Mouse (Mus musculus): Measurements from ENCODE around the gene Cpa2. TPM values are rescaled to one million over a fixed set of nuclear protein-coding genes. Genes with fewer than 3 reads are reported as not detected.

Cpa2 gene
- polyA plus RNA-seq, 1 experiment from 2014 or later = 4.0 TPM

- peak; percentile 77 for DNase-seq (ENCODE audit: low spot score)
- peak; percentile 58 for ATAC-seq (replicated peaks; ENCODE audit: low FRiP score)
- 12% methylated on average over 23 of the region's 23 CpGs for WGBS
- Histone ChIP-seq H3K4me2 (ENCODE audit: low read depth, low read length, severe bottlenecking) (peak overlapping the region; percentile 26; the same call in 1 of the 2 replicates), H3K9ac (ENCODE audit: low read length) (peak overlapping the region; percentile 58; the same call in 1 of the 2 replicates), H3K9me3 (ENCODE audit: control insufficient read depth, low read length) (no peaks in the 10 kb centered on the region; the same call in 1 of the 2 replicates), H3K4me1 (replicated peaks; ENCODE audit: control insufficient read depth, insufficient read depth, low read length) (peaks cover 18% of the 10 kb centered on the region), H3K36me3 (ENCODE audit: control insufficient read depth, insufficient read depth, low read length) (no peaks in the 10 kb centered on the region), H3K27me3 (ENCODE audit: control insufficient read depth, insufficient read depth, low read length) (no peaks in the 10 kb centered on the region), H3K4me3 (ENCODE audit: low read depth, low read length) (no peak overlapping the region), H3K27ac (ENCODE audit: low read depth, low read length) (peak overlapping the region; percentile 84)
Measured at GRCm38 (mm10) chr6:30551644-30552580, 10.5 kb downstream of the Cpa2 start.

GRCm38 (mm10) chr6:30552628-30553027 lies 11.2 kb downstream of the Cpa2 start:
- H3K9me3 ChIP-seq (ENCODE audit: control insufficient read depth, low read length) = no peaks in the 10 kb centered on the region; the same call in 1 of the 2 replicates
- H3K27me3 ChIP-seq (ENCODE audit: control insufficient read depth, insufficient read depth, low read length) = no peaks in the 10 kb centered on the region
- H3K9ac ChIP-seq (ENCODE audit: low read length) = no peak overlapping the region
- H3K27ac ChIP-seq (ENCODE audit: low read depth, low read length) = no peak overlapping the region; the same call in 1 of the 2 replicates
- H3K4me2 ChIP-seq (ENCODE audit: low read depth, low read length, severe bottlenecking) = no peak overlapping the region
- WGBS = 49% methylated on average over 6 of the region's 6 CpGs
- H3K36me3 ChIP-seq (ENCODE audit: control insufficient read depth, insufficient read depth, low read length) = no peaks in the 10 kb centered on the region
- DNase-seq (ENCODE audit: low spot score) = no peak
- peaks cover 17% of the 10 kb centered on the region for H3K4me1 ChIP-seq (replicated peaks; ENCODE audit: control insufficient read depth, insufficient read depth, low read length)
- ATAC-seq (replicated peaks; ENCODE audit: low FRiP score) = no peak; the same call in 1 of the 2 replicates
- H3K4me3 ChIP-seq (ENCODE audit: low read depth, low read length) = no peak overlapping the region

GRCm38 (mm10) chr6:30553381-30554010 lies 12.1 kb downstream of the Cpa2 start:
- 80% methylated on average over 7 of the region's 7 CpGs for WGBS
- H3K9me3 ChIP-seq (ENCODE audit: control insufficient read depth, low read length) = no peaks in the 10 kb centered on the region; the same call in 1 of the 2 replicates
- H3K27ac ChIP-seq (ENCODE audit: low read depth, low read length) = no peak overlapping the region
- H3K9ac ChIP-seq (ENCODE audit: low read length) = no peak overlapping the region
- H3K36me3 ChIP-seq (ENCODE audit: control insufficient read depth, insufficient read depth, low read length) = no peaks in the 10 kb centered on the region
- peaks cover 12% of the 10 kb centered on the region; the same call in 1 of the 2 replicates for H3K4me1 ChIP-seq (replicated peaks; ENCODE audit: control insufficient read depth, insufficient read depth, low read length)
- no peak overlapping the region for H3K4me3 ChIP-seq (ENCODE audit: low read depth, low read length)
- no peak overlapping the region for H3K4me2 ChIP-seq (ENCODE audit: low read depth, low read length, severe bottlenecking)
- DNase-seq (ENCODE audit: low spot score) = peak; percentile 47
- no peak for ATAC-seq (replicated peaks; ENCODE audit: low FRiP score)
- no peaks in the 10 kb centered on the region for H3K27me3 ChIP-seq (ENCODE audit: control insufficient read depth, insufficient read depth, low read length)

GRCm38 (mm10) chr6:30554092-30554491 lies 12.7 kb downstream of the Cpa2 start:
- Histone ChIP-seq H3K9me3 (ENCODE audit: control insufficient read depth, low read length) (no peaks in the 10 kb centered on the region; the same call in 1 of the 2 replicates), H3K27me3 (ENCODE audit: control insufficient read depth, insufficient read depth, low read length) (no peaks in the 10 kb centered on the region), H3K36me3 (ENCODE audit: control insufficient read depth, insufficient read depth, low read length) (no peaks in the 10 kb centered on the region), H3K27ac (ENCODE audit: low read depth, low read length) (no peak overlapping the region), H3K4me2 (ENCODE audit: low read depth, low read length, severe bottlenecking) (no peak overlapping the region), H3K4me3 (ENCODE audit: low read depth, low read length) (no peak overlapping the region), H3K4me1 (replicated peaks; ENCODE audit: control insufficient read depth, insufficient read depth, low read length) (peaks cover 11% of the 10 kb centered on the region; the same call in 1 of the 2 replicates), H3K9ac (ENCODE audit: low read length) (no peak overlapping the region)
- no peak for ATAC-seq (replicated peaks; ENCODE audit: low FRiP score)
- DNase-seq (ENCODE audit: low spot score) = no peak
- WGBS = 92% methylated on average over 5 of the region's 5 CpGs

- Histone ChIP-seq H3K27me3 (ENCODE audit: control insufficient read depth, insufficient read depth, low read length) (no peaks in the 10 kb centered on the region), H3K4me1 (replicated peaks; ENCODE audit: control insufficient read depth, insufficient read depth, low read length) (peaks cover 6% of the 10 kb centered on the region; the same call in 1 of the 2 replicates), H3K36me3 (ENCODE audit: control insufficient read depth, insufficient read depth, low read length) (no peaks in the 10 kb centered on the region), H3K4me2 (ENCODE audit: low read depth, low read length, severe bottlenecking) (no peak overlapping the region), H3K27ac (ENCODE audit: low read depth, low read length) (no peak overlapping the region), H3K9me3 (ENCODE audit: control insufficient read depth, low read length) (no peaks in the 10 kb centered on the region; the same call in 1 of the 2 replicates), H3K9ac (ENCODE audit: low read length) (no peak overlapping the region), H3K4me3 (ENCODE audit: low read depth, low read length) (no peak overlapping the region)
- DNase-seq (ENCODE audit: low spot score) (peak; percentile 47), ATAC-seq (replicated peaks; ENCODE audit: low FRiP score) (no peak)
- WGBS = 92% methylated on average over 5 of the region's 5 CpGs
Measured at GRCm38 (mm10) chr6:30554621-30555170, 13.3 kb downstream of the Cpa2 start.

GRCm38 (mm10) chr6:30556080-30556479 lies 14.7 kb downstream of the Cpa2 start:
- Histone ChIP-seq H3K4me3 (ENCODE audit: low read depth, low read length) (no peak overlapping the region), H3K4me2 (ENCODE audit: low read depth, low read length, severe bottlenecking) (no peak overlapping the region), H3K9me3 (ENCODE audit: control insufficient read depth, low read length) (no peaks in the 10 kb centered on the region; the same call in 1 of the 2 replicates), H3K27me3 (ENCODE audit: control insufficient read depth, insufficient read depth, low read length) (no peaks in the 10 kb centered on the region), H3K9ac (ENCODE audit: low read length) (no peak overlapping the region), H3K27ac (ENCODE audit: low read depth, low read length) (no peak overlapping the region), H3K4me1 (replicated peaks; ENCODE audit: control insufficient read depth, insufficient read depth, low read length) (peaks cover 6% of the 10 kb centered on the region; the same call in 1 of the 2 replicates), H3K36me3 (ENCODE audit: control insufficient read depth, insufficient read depth, low read length) (no peaks in the 10 kb centered on the region)
- DNase-seq (ENCODE audit: low spot score) (no peak), ATAC-seq (replicated peaks; ENCODE audit: low FRiP score) (no peak)
- WGBS = 21% methylated on average over 5 of the region's 9 CpGs

- DNase-seq (ENCODE audit: low spot score) (no peak), ATAC-seq (replicated peaks; ENCODE audit: low FRiP score) (no peak)
- Histone ChIP-seq H3K4me3 (ENCODE audit: low read depth, low read length) (no peak overlapping the region), H3K9me3 (ENCODE audit: control insufficient read depth, low read length) (no peaks in the 10 kb centered on the region), H3K9ac (ENCODE audit: low read length) (no peak overlapping the region), H3K27ac (ENCODE audit: low read depth, low read length) (no peak overlapping the region), H3K36me3 (ENCODE audit: control insufficient read depth, insufficient read depth, low read length) (no peaks in the 10 kb centered on the region), H3K4me2 (ENCODE audit: low read depth, low read length, severe bottlenecking) (no peak overlapping the region), H3K27me3 (ENCODE audit: control insufficient read depth, insufficient read depth, low read length) (no peaks in the 10 kb centered on the region), H3K4me1 (replicated peaks; ENCODE audit: control insufficient read depth, insufficient read depth, low read length) (no peaks in the 10 kb centered on the region)
- WGBS = 80% methylated on average over 1 of the region's 1 CpGs
Measured at GRCm38 (mm10) chr6:30559726-30560125, 18.3 kb downstream of the Cpa2 start.

GRCm38 (mm10) chr6:30562132-30562531 lies 20.8 kb downstream of the Cpa2 start:
- ATAC-seq (replicated peaks; ENCODE audit: low FRiP score) (no peak), DNase-seq (ENCODE audit: low spot score) (no peak)
- Histone ChIP-seq H3K27me3 (ENCODE audit: control insufficient read depth, insufficient read depth, low read length) (no peaks in the 10 kb centered on the region), H3K4me2 (ENCODE audit: low read depth, low read length, severe bottlenecking) (no peak overlapping the region), H3K4me3 (ENCODE audit: low read depth, low read length) (no peak overlapping the region), H3K4me1 (replicated peaks; ENCODE audit: control insufficient read depth, insufficient read depth, low read length) (no peaks in the 10 kb centered on the region), H3K9me3 (ENCODE audit: control insufficient read depth, low read length) (no peaks in the 10 kb centered on the region), H3K36me3 (ENCODE audit: control insufficient read depth, insufficient read depth, low read length) (no peaks in the 10 kb centered on the region), H3K27ac (ENCODE audit: low read depth, low read length) (no peak overlapping the region), H3K9ac (ENCODE audit: low read length) (no peak overlapping the region)
- WGBS = 83% methylated on average over 4 of the region's 4 CpGs
